Mouse (Mus musculus) gastrocnemius, postnatal 25 days (tissue): ENCODE results near the gene Mycn. TPM values are rescaled to one million over a fixed set of nuclear protein-coding genes. Genes with fewer than 3 reads are reported as not detected.

Experiments
- DNase-seq: peaks from one replicate; pipeline ENCODE4 v3.0.0; 2022
- long read RNA-seq, 2 experiments: library from polyadenylated mRNA; stranded (forward); transcript quantifications; one replicate each; pipeline ENCODE4 v2.0.0; 2021
- total RNA-seq, 2 experiments: library from RNA; stranded (reverse); gene quantifications; 1 replicate in 1 of 2; 2 replicates in 1 of 2; pipeline ENCODE4 v1.2.3; 2021

The Mycn gene
- under 1 TPM; 0.74 to 0.80 TPM for total RNA-seq
- long read RNA-seq, experiment 1, partial matches to known transcripts = 0 of 3 reads
- long read RNA-seq, experiment 1, other reads (novel, unspliced or antisense) = 0 of 3 reads
- long read RNA-seq, experiment 2 = 0 reads

DNA sequence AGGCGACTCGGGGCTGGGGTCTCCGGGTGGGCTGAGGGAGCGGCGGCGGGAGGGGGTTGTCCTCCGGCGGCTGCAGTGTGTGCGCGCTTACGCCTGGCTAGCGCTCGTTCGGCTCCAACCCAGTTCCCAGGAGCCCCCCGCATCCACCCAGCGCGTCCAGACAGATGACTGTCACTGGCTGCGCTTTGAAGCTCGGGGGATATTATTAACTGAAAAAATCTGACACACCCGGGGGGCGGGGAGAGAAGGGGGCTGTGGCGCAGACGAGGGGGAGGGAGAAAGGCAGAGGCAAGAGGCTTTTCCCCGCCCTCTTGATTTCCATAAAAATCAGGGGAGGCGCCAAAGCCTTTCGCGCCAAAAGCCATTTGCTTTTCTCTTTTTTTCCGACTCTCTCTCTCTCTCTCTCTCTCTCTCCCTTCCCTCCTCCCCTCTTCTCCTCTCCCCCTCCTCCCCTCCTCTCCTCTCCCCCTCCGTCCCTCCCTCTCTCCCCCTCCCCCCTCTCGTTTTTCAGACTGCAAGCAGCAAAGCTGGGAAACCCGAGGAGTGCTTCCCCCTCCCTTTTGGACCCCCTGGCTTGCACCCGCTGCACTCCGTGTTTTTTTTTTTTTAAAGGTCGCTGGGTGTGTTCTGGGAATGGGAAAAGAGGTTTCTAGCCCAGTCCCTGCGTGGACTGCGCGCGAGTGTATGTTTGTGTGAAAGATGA lies at the start of gene Mycn:
TSS of gene Mycn (minus strand) at position 254 of the 703 bp plus-strand sequence.
- DNase-seq = peak; percentile 68

DNA sequence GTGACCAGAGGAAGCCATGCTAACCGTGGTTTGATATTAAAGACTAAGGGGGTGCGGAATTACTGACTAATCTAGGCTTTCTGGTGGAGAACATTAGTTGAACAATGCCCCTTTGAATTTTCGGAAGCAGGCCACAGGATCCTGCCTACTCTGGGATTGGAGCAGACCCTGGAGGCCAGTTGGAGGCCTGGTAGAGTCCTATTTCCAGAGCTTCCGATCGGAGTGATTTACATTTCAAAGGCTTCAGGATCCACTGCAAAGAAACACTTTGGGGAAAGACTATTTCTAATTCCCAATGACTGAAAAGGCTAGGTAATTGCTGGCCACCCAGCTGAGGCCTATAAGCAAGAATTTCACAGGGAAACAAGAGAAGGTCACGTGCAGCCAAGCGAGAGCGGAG lies 45.7 kb upstream of the Mycn start:
- no peak for DNase-seq

DNA sequence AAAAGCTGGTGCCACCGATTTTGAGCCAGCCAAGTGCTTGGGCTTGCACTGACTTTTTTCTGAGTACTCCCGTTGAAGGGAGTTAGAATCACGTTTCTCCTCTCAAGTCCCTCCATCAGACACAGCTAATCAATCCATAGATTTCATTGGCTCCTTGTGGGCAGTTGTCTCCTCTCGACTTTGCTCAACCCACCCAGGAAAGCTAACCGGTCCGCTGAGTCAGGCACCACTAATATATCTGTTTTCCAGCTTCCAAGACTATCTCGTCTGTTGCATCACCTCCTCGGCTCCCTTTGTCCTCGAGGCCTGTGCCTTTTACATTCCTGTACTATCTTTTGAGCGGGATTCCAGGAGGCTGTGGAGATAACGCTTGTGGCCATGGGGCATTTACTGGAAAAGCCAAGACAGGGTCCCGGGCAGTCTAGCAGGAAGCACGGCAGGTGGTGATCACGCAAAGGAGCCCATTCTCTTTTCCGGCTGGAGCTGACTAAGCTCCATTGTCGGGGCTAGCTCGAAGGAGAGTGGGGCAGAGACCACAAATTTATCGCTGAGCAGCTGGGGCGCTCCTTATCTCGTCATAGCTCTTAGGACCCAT lies 45.0 kb upstream of the Mycn start:
- no peak for DNase-seq

DNA sequence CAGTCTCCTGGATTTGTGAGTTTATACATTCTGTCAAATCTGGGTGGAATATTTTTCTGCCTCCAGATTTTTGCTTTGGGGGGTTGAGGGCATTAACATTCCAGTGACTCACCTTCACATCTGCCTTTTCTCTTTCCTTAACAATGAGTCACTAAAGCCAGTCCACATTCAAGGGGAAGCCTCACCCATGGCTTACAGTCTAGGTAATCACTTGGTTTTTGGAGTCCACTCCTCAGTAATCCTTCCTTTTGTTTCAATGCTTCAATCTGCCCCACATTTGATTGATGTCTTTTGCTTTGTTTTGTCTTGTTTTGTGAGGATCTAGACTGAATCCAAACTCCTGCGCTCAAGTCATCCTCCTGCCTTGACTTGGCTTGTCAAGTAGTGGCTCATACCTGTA lies 41.3 kb upstream of the Mycn start:
- no peak for DNase-seq

DNA sequence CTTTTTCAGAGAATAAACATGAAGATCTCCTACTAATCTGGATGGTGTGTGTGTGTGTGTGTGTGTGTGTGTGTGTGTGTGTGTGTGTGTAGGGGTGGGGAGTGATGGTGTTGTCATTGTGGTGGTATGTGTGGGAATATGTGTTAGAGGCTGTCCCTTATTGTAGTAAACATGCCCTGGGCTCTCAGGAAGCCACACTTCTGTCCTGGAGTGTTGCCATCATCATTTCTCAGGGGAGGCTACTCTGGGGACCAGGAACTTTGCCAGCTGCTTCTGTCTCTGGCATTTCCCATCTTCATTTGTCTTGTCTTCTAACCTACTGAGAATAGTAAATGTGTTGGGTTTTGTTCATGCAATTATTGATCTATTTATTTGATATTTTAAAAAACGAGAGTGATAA lies 33.7 kb upstream of the Mycn start:
- no peak for DNase-seq

DNA sequence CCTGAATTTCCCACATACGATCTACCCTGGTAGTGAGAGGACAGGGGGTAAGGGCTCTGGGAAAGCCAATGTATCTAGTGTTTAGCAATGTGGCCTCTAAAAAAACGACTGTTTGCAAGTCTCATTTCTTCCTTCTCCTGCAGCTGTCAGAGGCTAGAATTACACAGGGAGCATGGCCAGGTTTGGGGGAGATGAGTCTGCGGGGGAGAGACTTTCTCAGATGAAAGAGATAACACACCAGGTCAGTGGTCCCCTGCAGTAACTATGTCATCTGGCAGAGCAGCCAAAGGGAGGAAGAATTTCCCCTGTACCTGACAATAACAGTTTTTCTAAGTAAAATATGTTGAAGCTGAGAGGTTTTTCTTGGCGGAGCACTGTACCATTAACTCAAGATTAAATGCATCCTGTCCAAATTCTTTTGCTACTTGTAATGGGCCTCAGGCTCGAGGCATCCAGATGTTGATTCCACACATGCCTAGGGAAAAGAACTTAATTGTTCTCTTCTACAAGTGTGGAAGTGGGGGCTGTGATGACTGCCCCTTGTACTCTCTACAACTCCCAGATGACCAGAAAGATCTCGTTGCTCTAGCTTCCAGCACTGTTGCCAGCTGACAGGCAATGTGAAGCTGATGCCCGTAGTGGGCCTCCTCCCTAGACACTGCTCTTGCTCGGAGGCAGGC lies 31.2 kb upstream of the Mycn start:
- no peak for DNase-seq

DNA sequence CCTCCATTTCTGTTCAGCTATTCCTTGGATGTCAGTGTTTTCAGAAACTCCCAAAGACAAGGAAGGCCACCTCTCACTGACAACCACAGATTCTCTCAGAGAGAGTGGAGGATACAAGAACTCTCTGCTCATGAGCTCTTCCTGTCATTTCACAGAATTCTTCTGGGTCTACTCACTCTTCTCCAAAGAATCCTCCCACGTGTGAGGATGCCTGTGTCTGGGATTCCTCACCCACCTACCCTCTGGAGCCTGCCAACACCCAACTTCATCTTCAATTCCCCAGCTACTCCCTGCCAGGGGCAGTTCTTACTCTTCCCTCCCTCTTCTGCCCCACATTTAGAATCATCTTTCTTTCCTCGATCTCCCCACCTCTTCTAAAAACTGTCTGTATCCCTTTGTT lies 26.2 kb upstream of the Mycn start:
- no peak for DNase-seq

DNA sequence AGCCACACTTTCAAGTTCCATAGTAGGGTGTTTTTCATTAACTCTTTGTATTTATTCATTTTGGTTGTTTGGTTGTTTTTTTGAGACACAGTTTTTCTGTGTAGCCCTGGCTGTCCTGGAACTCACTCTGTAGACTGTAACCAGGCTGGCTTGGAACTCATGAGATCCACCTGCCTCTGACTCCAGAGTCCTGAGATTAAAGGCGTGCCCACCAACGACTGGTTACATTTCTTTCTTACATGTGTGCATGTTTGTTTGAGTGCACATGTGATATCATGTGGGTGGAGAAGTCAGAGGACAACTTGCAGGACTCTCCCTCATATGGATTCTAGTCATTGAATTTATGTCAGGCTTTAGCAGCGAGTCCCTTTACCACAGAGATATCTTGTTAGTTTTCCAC lies 23.1 kb upstream of the Mycn start:
- DNase-seq = no peak

DNA sequence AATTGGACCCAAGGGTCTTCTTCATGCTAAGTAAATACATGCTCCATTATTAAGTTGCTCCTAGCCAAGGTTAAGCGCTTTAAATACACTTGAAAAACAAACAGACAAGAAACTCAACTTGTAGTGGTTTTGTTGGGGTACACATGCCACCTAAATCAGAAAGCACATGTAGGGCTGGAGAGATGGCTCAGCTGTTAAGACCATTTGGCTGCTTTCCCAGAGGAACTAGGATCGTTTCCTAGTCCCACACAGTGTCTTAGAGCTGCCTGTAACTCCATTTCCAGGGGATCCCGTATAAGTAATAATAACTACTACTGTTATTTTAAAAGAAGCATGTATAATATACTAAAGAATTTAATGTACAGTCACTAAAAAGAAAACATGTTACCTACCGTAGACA lies 5.9 kb upstream of the Mycn start:
- DNase-seq = no peak

DNA sequence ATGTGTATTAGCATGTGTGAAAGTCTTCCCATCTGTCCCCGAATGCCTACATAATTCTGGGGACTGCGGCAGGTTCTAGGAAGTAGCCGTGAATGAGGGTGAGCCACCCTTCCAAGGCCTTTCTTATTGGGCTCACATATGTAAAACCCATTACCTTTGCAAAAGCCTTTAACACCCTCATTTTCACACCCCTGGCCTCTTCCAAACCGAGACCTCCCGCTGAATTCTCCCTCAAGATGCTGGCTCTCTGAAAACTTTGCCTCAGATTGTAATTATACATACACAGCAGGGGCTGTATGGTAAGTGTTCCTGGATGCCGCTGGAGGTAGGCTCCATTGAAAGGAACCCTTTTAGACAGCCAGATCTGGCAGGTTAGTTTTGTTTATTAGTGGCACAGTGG lies 1.6 kb upstream of the Mycn start:
- DNase-seq = no peak

DNA sequence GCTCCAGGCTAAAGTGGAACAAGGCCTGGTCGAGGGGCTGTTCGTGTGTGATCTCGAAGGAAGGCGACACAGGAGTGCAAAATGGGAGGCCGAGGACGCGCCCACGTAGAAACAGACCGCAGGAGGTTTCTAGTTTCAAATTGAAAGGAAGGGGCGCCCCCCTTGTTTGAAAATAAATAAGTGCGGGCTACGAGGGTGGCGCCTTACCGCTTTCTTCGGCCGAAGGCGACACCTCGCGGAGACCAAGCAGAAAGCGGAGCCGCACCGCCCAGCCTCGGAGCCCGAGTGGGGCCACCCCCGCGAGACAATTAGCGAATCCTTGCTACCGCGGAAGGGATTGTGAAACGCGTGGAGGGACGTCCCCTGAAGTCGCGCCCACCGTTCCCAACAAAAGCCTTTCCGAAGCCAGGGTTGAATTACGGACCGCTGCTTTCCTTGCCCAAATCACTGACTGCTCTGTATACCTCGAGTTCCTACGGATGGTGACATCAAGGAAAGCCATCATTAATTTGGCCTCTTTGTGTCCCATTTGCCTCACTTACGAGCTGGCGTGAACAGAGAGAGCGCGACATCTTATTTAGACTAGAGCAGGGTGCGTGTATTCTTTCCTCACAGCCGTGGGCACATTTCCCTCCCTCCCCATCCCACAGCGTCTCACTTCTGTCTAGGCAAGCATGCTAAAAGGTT lies 793 bp upstream of the Mycn start:
- peak; percentile 65 for DNase-seq

DNA sequence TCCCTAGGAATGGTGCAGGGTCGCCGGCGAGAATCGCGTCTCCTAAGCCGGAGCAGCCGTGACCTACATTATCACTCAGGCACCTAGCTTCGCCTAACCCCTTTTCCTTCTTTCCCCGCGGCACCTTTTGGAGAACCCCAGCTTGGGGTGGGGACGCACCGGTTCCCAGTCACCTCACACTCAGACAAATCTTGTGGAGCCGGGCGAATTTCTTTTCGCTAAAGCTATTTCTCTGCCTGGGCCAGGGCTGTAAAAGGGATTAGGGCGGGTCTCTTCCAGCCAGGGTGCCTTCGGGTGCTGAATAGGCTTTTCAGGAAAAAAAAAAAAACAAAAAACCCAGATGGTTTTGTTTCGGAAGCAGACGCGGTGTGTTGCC lies 597 bp downstream of the Mycn start:
- DNase-seq = no peak

DNA sequence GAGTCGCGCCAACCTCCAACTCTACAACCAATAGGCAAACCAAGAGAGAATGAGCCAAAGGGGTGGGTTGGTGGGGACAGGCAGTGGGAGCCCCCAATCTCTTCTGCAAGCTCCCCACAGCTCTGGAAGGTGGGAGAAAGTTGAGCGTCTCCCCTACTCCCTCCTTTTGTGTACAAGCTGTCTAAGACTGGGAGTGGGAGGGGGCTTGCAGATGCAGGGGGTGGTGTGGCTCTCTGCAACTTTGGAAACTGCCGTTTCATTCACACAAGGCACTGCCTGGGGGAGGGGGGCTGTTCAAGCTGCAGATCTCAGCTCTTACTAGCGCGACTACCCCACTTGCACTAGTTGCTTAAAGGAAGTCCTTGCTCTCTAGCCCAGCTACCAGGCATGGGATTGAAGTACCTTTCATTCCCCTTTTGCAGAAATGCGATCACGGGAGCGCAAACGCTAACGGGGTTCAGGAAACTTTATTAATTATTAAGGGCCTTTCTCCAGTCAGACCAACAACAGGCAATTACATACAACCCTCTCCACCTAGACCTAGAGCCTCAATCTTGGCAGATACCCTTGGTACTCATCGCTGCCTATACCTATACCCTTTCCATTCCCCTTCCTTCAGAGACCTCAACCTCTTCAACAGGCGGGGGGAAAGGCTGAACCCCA lies 1.1 kb downstream of the Mycn start:
- no peak for DNase-seq

DNA sequence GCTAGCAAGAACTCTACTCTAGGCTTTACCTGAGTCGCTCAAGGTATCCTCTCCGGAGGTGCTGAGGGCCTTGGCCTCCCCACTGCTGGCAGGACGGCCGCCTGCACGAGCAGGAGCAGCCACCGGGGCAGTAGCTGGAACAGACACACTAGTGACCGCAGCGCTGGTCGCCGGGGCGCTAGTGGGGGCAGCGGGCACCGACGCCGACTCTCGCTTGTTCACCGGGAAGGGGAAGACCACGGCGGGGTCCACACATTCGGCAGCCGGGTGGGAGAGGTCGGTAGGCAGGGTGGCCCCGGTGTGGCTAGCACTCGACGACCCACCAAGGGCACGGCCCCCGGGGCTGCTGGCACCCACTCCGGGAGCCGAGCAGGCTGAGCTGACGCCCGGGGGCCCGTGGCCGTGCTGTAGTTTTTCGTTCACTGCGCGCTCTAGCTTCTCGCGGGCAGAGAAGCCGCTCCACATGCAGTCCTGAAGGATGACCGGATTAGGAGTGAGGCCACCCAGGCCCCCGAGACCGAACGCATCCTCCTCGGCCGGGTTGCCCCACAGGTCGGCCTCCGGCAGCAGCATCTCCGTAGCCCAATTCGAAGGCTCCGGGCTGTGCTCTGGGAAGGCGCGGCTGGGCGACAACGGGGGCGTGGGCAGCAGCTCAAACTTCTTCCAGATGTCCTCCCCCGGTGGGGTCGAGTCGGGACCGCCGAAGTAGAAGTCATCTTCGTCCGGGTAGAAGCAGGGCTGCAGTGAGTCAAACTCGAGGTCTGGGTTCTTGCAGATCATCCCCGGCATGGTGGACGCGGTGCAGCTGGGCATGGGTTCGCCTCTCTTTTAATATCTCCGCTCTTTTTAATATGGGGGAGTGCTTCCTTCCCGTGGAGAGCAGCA lies 1.9 kb downstream of the Mycn start:
- DNase-seq = peak; percentile 18

DNA sequence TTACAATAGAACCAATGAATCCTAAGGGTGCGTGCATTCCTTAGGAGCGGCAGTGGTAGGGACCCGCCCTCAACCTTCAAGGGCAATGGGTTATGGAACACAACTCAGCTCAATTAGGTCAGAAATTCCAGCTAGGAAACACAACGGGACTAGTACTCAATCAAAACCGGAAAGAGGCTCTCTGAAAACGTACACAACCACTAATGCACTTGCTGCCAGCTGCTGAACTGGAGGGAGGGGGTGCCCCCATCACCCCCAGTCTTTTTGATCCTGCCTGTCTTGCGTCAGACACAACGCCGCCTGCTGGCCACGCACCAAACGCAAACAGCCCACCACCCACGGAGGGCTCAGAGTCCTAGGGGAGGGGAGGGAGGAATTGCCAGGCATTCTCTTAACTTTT lies 2.9 kb downstream of the Mycn start:
- peak; percentile 51 for DNase-seq

DNA sequence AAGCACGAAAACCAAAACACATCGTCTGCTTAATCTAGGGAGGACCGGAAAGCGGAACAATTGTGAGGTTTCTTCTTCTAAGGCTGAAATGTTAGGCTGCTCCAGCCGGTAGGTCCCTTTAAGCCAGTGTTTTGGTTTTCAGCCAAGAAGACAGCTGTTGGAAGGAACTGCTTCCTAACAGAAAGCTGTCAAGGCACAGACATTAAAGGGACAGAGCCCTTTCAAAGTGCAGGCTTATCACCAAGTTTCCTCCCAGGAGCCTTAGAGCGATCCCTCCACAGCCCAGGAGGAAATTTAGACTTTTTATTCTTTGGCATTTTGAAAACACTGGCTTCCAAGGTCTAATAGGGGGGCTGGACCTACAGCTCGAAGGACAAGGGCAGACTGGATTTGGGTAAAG lies 3.4 kb downstream of the Mycn start:
- DNase-seq = peak; percentile 51

DNA sequence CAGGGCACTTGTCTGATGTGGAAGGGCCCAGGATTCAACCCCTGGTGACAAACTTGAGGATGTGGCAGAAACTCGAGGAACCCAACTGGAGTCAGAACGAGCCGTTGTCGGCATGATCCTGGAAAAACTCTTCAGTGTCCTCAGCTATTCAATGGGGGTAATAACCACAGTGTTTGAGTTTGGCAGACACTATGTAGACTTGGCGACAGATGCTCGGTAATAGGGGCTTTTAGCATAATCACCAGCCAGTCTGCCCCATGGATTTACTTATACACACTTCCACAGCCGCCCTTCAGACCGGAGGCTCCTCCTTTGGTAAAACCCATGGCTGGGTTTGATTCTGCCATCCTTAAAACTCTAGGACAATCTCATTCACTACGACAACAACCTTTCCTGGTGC lies 4.0 kb downstream of the Mycn start:
- DNase-seq = no peak

DNA sequence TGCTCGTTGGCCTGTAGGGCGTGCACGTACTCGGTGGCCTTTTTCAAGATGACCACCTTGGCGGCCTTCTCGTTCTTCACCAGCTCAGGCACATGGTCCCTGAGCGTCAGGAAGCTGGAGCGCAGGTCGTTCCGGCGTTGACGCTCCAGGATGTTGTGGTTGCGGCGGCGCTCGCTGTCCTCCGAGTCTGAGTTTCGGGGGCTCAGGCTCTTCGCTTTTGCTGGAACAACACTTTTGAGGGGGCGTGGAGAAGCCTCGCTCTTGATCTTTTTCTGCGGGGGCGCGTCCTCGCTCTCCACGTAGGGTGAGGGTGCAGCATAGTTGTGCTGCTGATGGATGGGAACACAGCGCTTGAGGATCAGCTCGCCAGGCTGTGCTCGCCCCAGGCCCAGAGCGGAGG lies 4.6 kb downstream of the Mycn start:
- no peak for DNase-seq

DNA sequence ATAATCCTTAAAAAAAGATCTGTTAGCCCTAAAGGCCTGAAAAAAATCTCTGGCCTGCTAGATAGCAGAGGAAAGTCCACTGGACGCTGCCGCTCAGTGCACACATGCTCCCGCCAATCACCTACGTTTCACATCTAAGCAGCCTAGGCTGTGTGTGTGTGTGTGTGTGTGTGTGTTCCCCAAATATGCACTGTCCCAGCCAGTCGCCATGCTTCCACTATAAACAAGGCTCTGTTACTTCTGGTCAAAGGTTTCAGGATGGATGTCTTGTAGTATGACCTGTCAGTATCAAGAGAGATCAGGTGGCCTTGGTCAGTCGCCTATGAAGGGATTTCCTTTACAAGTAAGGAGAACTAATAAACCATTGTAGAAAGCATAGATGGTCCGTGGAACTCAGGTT lies 9.5 kb downstream of the Mycn start:
- DNase-seq = no peak

DNA sequence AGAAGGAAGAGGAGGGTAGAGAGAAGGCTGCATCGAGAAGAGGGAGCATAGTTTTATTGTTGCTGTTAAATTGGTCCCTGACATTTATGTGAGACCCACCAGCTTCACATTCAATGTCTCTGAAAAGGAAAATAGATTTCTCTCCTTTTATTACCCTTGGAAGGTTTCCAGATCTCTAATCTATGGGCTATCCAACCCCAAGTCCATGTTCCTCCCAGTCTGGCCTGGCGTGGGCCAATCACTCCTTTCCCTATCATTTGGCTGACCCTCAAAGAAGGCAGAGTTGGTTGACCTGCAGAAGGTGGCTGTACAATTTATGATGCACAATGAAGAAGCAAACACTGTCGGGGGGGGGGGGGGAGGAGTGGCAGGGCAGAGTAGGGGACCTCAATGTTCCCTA lies 13.5 kb downstream of the Mycn start:
- no peak for DNase-seq

DNA sequence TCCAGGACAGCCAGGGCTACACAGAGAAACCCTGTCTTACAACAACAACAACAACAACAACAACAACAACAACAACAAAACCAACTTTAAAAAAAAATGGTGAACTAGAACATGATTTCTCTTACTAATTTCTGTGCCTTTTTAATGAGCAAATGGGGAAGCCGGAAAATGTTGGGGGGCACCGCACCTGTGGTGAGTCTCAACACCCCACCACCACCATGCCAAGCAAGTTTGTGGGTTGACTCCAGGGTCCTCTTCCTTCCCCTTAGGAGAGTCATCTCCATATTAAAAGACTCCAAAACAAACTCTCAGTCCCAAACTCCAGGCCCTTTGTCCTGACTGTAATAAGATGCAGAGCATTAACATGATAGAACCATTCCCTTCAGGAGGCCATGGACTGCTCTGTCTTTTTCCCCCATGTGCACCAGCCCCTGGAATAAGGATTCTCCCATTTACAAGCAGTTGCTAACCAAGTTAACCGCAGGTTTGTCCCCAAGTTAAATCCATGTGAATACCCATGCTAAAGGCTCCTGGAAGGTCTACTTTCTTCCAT lies 14.7 kb downstream of the Mycn start:
- no peak for DNase-seq
